Mouse (Mus musculus) neural tube, embryonic 15.5 days (tissue): ENCODE data around the gene Boll. TPM values are rescaled to one million over a fixed set of nuclear protein-coding genes. Genes with fewer than 3 reads are reported as not detected.

Source experiments
- ATAC-seq: fragments of 200-750 bp; cut with Nextera tagmentation; 2 replicates; pipeline ENCODE4 v1.8.0; 2017; ENCODE audit warnings: mild to moderate bottlenecking, moderate TSS enrichment, moderate library complexity; ENCODE audit not compliant: low FRiP score
- H3K27ac ChIP-seq: fragments of 300-500 bp; sonication (generic); replicated peaks from 2 replicates; pipeline ENCODE4 v1.5.1; 2015; ENCODE audit warnings: mild to moderate bottlenecking, inconsistent platforms
- H3K27me3 ChIP-seq: fragments of 300-500 bp; sonication (generic); replicated peaks from 2 replicates; pipeline ENCODE4 v1.6.1; 2015; ENCODE audit warnings: inconsistent platforms
- H3K36me3 ChIP-seq: fragments of 300-500 bp; sonication (generic); 2 replicates; pipeline ENCODE4 v1.6.1; 2015; ENCODE audit warnings: inconsistent platforms
- H3K4me1 ChIP-seq: fragments of 300-500 bp; sonication (generic); 2 replicates; pipeline ENCODE4 v1.6.1; 2015; ENCODE audit warnings: inconsistent platforms
- H3K4me2 ChIP-seq: fragments of 300-500 bp; sonication (generic); 2 replicates; pipeline ENCODE4 v1.6.1; 2015; ENCODE audit warnings: inconsistent platforms, mild to moderate bottlenecking, moderate library complexity
- H3K4me3 ChIP-seq: fragments of 300-500 bp; sonication (generic); replicated peaks from 2 replicates; pipeline ENCODE4 v1.5.1; 2015; ENCODE audit warnings: mild to moderate bottlenecking, inconsistent platforms
- H3K9ac ChIP-seq: fragments of 300-500 bp; sonication (generic); replicated peaks from 2 replicates; pipeline ENCODE4 v1.6.1; 2015; ENCODE audit warnings: mild to moderate bottlenecking, inconsistent platforms
- H3K9me3 ChIP-seq: fragments of 300-500 bp; sonication (generic); replicated peaks from 2 replicates; pipeline ENCODE4 v1.6.1; 2016; ENCODE audit warnings: inconsistent platforms
- WGBS: fragments of 180-500 bp; shearing (Covaris S2); methylation state at CpG from one replicate; pipeline ENCODE4 v1.1.7; 2015; ENCODE audit warnings: mixed read lengths; 5-methylcytosine and 5-hydroxymethylcytosine counted together
- polyA plus RNA-seq: library from polyadenylated mRNA; unstranded; fragments of >200 nt; fragmentation: Nextera tagmentation; extraction: Ambion mirVana; gene quantifications from 2 replicates; pipeline ENCODE4 v1.2.1, GENCODE M21; 2015

Boll gene
- polyA plus RNA-seq, 1 experiment from 2014 or later = 0.10 TPM

DNA sequence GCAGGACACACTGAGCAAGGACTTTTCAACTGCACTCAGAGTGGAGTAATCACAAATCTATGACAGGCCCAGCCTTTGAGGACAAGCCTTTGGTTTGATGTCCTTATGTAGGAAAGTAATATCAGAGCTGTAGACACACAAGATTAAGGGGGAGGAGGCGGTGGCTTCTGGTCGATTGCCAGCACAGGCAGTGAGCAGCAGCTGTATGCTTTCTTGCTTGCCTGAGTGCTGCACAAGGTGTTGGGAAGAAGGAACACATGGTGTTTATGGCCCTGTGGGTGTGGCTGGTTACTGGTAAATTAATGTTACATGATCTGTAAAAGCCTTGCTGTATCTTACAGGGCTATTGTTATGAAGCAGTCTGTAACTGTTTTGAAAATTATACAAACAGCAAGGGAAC is 146.1 kb downstream of the Boll start:
- H3K9ac ChIP-seq = no peak overlapping the region
- H3K4me1 ChIP-seq = no peaks in the 10 kb centered on the region; the same call in 1 of the 2 replicates
- H3K27ac ChIP-seq = no peak overlapping the region
- no peak overlapping the region for H3K4me3 ChIP-seq
- WGBS = 55% methylated on average over 2 of the region's 2 CpGs
- no peak for ATAC-seq
- H3K36me3 ChIP-seq = no peaks in the 10 kb centered on the region
- no peaks in the 10 kb centered on the region for H3K9me3 ChIP-seq
- H3K27me3 ChIP-seq = no peaks in the 10 kb centered on the region
- H3K4me2 ChIP-seq = no peak overlapping the region

DNA sequence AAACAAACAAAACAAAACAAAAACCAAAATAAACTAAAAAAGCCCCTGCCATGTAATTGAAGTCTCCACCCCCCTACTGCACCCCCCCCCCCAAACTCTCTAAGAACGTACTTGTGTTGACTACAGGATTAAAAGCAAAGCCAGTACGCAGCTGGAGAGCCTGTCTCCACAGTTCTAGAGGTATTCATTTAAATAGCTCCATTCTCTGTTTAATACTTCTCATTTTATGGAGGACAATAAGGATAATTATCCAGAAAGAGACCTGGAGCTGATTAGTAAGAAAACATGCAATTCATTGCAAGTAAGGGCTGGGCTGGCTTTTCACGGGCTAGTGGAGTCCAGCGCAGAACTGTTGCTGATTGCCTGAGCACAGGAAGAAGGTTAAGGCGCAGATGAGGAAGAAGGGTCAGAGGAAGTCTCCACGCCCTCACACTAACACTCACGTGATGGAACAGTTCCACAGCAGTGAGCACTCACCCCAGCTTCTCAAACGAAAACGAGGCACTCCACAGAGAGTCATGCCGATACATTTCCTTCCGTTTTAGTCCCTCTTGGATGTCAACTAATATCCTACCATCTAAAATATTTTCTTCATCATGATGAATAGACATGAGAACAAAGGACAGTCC is 148.0 kb downstream of the Boll start:
- H3K27ac ChIP-seq = no peak overlapping the region
- H3K27me3 ChIP-seq = no peaks in the 10 kb centered on the region
- ATAC-seq = no peak
- 62% methylated on average over 11 of the region's 11 CpGs for WGBS
- H3K36me3 ChIP-seq = no peaks in the 10 kb centered on the region
- H3K9ac ChIP-seq = no peak overlapping the region
- H3K4me2 ChIP-seq = no peak overlapping the region
- no peak overlapping the region for H3K4me3 ChIP-seq
- H3K9me3 ChIP-seq = no peaks in the 10 kb centered on the region
- H3K4me1 ChIP-seq = no peaks in the 10 kb centered on the region

DNA sequence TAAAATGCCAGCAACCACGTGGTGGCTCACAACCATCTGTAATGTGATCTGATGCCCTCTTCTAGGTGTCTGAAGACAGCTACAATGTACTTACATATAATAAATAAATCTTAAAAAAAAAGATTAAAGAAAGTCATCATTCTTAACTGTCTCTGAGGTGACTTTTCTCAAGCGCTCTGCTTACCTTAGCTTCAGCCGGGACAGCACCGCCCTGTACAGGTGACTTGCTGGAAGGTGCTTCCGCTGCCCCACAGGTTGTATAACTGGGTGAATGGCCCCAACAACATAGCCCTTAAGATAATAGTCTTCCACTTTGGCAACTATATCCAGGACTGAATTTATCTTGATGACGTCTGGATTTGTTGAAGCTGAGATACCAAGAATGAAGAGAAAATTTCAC is 149.3 kb downstream of the Boll start:
- no peak overlapping the region for H3K27ac ChIP-seq
- no peak overlapping the region for H3K4me3 ChIP-seq
- no peaks in the 10 kb centered on the region for H3K4me1 ChIP-seq
- no peak for ATAC-seq
- H3K36me3 ChIP-seq = no peaks in the 10 kb centered on the region
- no peak overlapping the region for H3K9ac ChIP-seq
- 92% methylated on average over 6 of the region's 6 CpGs for WGBS
- no peak overlapping the region for H3K4me2 ChIP-seq
- no peaks in the 10 kb centered on the region for H3K27me3 ChIP-seq
- H3K9me3 ChIP-seq = no peaks in the 10 kb centered on the region

DNA sequence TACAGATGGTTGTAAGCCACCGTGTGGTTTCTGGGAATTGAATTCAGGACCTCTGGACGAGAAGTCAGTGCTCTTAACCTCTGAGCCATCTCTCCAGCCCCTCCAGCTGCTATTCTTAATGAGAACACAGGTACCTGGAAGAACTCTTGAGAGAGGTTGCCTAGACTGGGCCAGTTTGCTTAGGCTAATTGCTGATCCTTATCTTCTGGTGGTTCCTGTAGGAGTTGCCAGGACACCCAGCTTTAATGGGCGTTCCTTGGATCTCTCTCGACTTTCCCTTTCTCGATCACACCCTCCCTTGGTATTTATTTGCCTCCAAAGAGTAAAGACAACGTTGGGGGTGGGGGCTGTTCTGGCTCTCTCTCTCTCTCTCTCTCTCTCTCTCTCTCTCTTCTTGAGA is 149.8 kb downstream of the Boll start:
- H3K4me1 ChIP-seq = no peaks in the 10 kb centered on the region
- WGBS = 76% methylated on average over 6 of the region's 6 CpGs

GRCm38 (mm10) chr1:55212771-55213170 is 150.5 kb downstream of the Boll start:
- no peaks in the 10 kb centered on the region for H3K27me3 ChIP-seq
- H3K4me2 ChIP-seq = no peak overlapping the region
- no peak overlapping the region for H3K27ac ChIP-seq
- 78% methylated on average over 4 of the region's 4 CpGs for WGBS
- H3K9me3 ChIP-seq = no peaks in the 10 kb centered on the region
- H3K4me3 ChIP-seq = no peak overlapping the region
- ATAC-seq = no peak
- no peaks in the 10 kb centered on the region for H3K4me1 ChIP-seq
- no peaks in the 10 kb centered on the region for H3K36me3 ChIP-seq
- no peak overlapping the region for H3K9ac ChIP-seq

More for the DNA sequence above, 149.8 kb downstream of the Boll start:
- Histone ChIP-seq H3K4me2 (no peak overlapping the region), H3K9ac (no peak overlapping the region), H3K4me3 (no peak overlapping the region), H3K27me3 (no peaks in the 10 kb centered on the region), H3K27ac (no peak overlapping the region), H3K9me3 (no peaks in the 10 kb centered on the region), H3K36me3 (no peaks in the 10 kb centered on the region)
- ATAC-seq = no peak

- no peak for ATAC-seq
- Histone ChIP-seq H3K9ac (no peak overlapping the region), H3K27me3 (no peaks in the 10 kb centered on the region), H3K4me3 (no peak overlapping the region), H3K9me3 (no peaks in the 10 kb centered on the region), H3K27ac (no peak overlapping the region), H3K4me1 (no peaks in the 10 kb centered on the region), H3K36me3 (no peaks in the 10 kb centered on the region), H3K4me2 (no peak overlapping the region)
- 84% methylated on average over 8 of the region's 8 CpGs for WGBS
Observed at GRCm38 (mm10) chr1:55211081-55211480, 152.2 kb downstream of the Boll start.

DNA sequence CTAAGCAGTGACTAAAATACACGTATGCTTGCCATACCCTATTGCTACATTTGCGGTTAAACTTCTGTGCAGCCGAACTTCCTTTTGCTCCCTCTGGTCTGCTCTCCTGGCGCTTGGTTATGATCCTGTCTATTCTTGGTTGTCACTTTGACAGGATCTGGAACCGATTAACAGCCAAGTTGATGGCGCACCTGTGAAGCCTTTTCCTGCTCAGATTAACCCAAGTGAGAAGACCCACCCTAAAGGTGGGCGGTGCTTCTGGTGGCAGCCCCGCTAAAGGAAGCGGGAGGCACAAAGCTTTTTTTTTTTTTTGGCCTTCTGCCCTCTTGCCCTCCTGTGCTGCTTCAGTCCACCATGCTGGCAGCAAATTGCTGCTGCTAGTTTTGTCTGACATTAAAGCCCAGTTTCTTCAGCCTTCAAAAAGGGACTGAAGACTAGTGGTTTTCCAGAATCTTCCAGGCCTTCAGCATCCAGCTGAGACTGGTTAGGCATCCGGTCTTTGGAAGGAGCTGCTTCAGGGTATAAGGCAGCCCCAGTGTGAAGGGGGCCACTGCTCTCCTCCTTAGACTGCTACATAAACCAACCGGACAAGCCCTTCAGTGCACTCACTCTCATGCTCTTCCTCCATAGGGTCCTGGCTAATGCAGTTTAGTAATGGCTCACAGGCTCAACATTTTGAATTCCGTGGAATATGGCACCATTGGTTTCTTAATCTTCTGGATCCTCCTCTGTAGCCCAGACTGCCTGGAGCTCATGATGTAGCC is 152.9 kb downstream of the Boll start:
- H3K27me3 ChIP-seq = no peaks in the 10 kb centered on the region
- no peaks in the 10 kb centered on the region for H3K36me3 ChIP-seq
- WGBS = 65% methylated on average over 12 of the region's 12 CpGs
- no peak for ATAC-seq
- no peak overlapping the region for H3K9ac ChIP-seq
- H3K27ac ChIP-seq = no peak overlapping the region
- H3K9me3 ChIP-seq = no peaks in the 10 kb centered on the region
- no peak overlapping the region for H3K4me3 ChIP-seq
- no peak overlapping the region for H3K4me2 ChIP-seq
- H3K4me1 ChIP-seq = no peaks in the 10 kb centered on the region

DNA sequence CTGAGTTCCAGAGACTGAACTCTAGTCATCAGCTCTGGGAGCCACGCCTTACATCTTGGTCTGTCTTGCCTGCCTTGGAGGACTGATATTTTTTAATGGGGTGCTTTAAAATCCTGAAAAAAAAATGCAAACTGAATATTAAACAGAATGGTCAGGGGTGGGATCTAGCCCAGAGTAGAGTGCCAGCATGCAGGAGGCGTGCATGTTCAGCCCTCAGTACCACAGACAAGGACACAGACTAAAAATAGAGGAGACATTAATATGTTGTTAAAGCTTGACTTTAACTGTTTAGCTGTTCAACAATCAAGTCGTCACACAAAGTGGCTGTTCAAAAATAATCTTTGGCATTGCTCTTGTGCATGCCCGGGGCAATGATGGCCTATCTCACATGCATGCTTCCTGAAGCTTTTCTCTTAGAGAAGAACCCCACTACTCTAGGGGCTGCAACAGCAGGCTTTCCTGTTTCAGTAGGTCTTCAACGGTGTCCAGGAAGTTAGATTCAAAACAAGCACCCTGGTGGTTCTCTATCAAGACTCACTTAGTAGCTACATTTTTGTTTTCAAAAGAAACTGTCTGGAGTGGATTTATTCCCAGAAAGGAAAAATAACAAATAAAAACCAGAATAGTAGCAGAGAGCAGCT is 154.6 kb downstream of the Boll start:
- 84% methylated on average over 5 of the region's 5 CpGs for WGBS
- H3K27ac ChIP-seq = no peak overlapping the region
- H3K4me1 ChIP-seq = no peaks in the 10 kb centered on the region
- ATAC-seq = no peak
- H3K4me3 ChIP-seq = no peak overlapping the region
- H3K9me3 ChIP-seq = no peaks in the 10 kb centered on the region
- H3K9ac ChIP-seq = no peak overlapping the region
- no peaks in the 10 kb centered on the region for H3K27me3 ChIP-seq
- H3K4me2 ChIP-seq = no peak overlapping the region
- no peaks in the 10 kb centered on the region for H3K36me3 ChIP-seq

DNA sequence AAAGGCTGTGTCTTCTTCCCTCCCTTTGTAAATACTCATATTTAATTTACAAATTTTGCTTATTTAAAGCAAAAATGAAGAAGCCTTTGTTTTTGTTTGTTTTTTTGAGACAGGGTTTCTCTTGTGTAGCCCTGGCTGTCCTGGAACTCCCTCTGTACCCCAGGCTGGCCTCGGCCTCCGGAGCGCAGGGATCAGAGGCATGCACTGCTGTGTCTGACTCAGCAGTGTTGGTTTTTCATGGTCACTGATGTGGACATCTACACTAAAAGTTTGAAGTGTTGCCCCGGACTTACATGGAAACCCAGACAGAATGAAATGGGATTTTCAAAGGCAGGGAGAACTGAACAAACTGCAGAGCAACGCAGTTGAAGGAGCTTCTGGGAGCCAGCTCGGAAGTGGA is 155.7 kb downstream of the Boll start:
- no peaks in the 10 kb centered on the region for H3K36me3 ChIP-seq
- H3K4me1 ChIP-seq = peaks cover under 1% of the 10 kb centered on the region; the same call in 1 of the 2 replicates
- no peaks in the 10 kb centered on the region for H3K27me3 ChIP-seq
- H3K4me2 ChIP-seq = no peak overlapping the region
- no peak for ATAC-seq
- 91% methylated on average over 6 of the region's 6 CpGs for WGBS
- H3K27ac ChIP-seq = no peak overlapping the region
- H3K4me3 ChIP-seq = no peak overlapping the region
- H3K9ac ChIP-seq = no peak overlapping the region
- H3K9me3 ChIP-seq = no peaks in the 10 kb centered on the region

- H3K4me3 ChIP-seq = no peak overlapping the region
- H3K27ac ChIP-seq = no peak overlapping the region
- H3K4me2 ChIP-seq = no peak overlapping the region
- ATAC-seq = no peak
- no peaks in the 10 kb centered on the region for H3K9me3 ChIP-seq
- peaks cover 6% of the 10 kb centered on the region; the same call in 1 of the 2 replicates for H3K4me1 ChIP-seq
- H3K36me3 ChIP-seq = no peaks in the 10 kb centered on the region
- H3K27me3 ChIP-seq = no peaks in the 10 kb centered on the region
- 33% methylated on average over 5 of the region's 5 CpGs for WGBS
- no peak overlapping the region for H3K9ac ChIP-seq
Observed at GRCm38 (mm10) chr1:55205808-55206327, 157.4 kb downstream of the Boll start.

GRCm38 (mm10) chr1:55201850-55202752 is 161.2 kb downstream of the Boll start:
- no peaks in the 10 kb centered on the region for H3K27me3 ChIP-seq
- WGBS = 63% methylated on average over 18 of the region's 18 CpGs
- H3K4me2 ChIP-seq = no peak overlapping the region
- H3K4me3 ChIP-seq = no peak overlapping the region
- H3K36me3 ChIP-seq = no peaks in the 10 kb centered on the region
- H3K9me3 ChIP-seq = no peaks in the 10 kb centered on the region
- peaks cover 6% of the 10 kb centered on the region; the same call in 1 of the 2 replicates for H3K4me1 ChIP-seq
- H3K27ac ChIP-seq = peak overlapping the region; percentile 58
- ATAC-seq = 0 out of 2 replicates have a peak, but pooled peaks have one; percentile 36
- no peak overlapping the region for H3K9ac ChIP-seq
